In the genomic region with DNA sequence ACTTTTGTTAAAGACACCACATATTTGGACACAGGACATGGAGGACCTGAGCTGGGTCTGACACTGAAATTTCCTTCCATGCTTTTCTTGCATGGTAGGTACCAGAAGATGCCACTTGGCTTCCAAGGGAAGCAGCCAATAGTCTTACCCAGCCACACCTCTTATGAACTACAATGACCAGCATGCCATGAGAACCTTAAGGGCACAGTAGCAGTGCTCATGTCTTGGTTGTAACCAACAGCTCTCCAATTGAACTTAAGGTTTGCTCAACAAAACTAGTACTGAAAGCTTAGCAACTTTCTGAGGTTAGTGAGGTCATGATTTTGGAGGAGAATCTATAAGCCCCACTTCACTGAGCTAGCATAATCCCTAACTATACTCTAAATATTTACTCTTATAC, we compare ENCODE assay signal across 31 mouse cellular contexts.
"Had no signal": no experiment of that assay in that cellular context is flagged by ENCODE, and none has a peak within 500 bp of the region (broad histone marks: within the 10 kb centered on the region; RNA-seq: fewer than 3 reads in every experiment).

No protein-coding gene starts in this region.

- H3K27ac ChIP-seq: left cerebral cortex, adult 2 months; limb, embryonic 10.5 days; limb, embryonic 12.5 days; limb, embryonic 13.5 days; limb, embryonic 15.5 days; liver, embryonic 13.5 days; liver, embryonic 14.5 days; liver, embryonic 15.5 days; lung, embryonic 15.5 days; macrophage; midbrain, embryonic 10.5 days; midbrain, embryonic 12.5 days; midbrain, embryonic 15.5 days; neural tube, embryonic 12.5 days; neural tube, embryonic 13.5 days had no signal

- H3K9ac ChIP-seq: limb, embryonic 12.5 days; limb, embryonic 13.5 days; limb, embryonic 15.5 days; liver, embryonic 13.5 days; liver, embryonic 14.5 days; liver, embryonic 15.5 days; liver, postnatal 0 days; lung, embryonic 14.5 days; lung, embryonic 15.5 days; midbrain, embryonic 12.5 days; midbrain, embryonic 15.5 days; neural tube, embryonic 12.5 days; neural tube, embryonic 13.5 days had no signal

- H3K9me3 ChIP-seq: limb, embryonic 10.5 days; limb, embryonic 12.5 days; limb, embryonic 13.5 days; limb, embryonic 15.5 days; liver, embryonic 13.5 days; liver, embryonic 15.5 days; lung, embryonic 15.5 days; megakaryocyte, embryonic 14.5 days; midbrain, embryonic 10.5 days; midbrain, embryonic 12.5 days; midbrain, embryonic 15.5 days; neural tube, embryonic 12.5 days; neural tube, embryonic 13.5 days had no signal

- H3K4me2 ChIP-seq: limb, embryonic 12.5 days; limb, embryonic 13.5 days; limb, embryonic 15.5 days; liver, embryonic 11.5 days; liver, embryonic 13.5 days; liver, embryonic 15.5 days; lung, embryonic 14.5 days; lung, embryonic 15.5 days; midbrain, embryonic 12.5 days; midbrain, embryonic 15.5 days; neural tube, embryonic 12.5 days; neural tube, embryonic 13.5 days had no signal

- ATAC-seq: liver, postnatal 0 days; lung, postnatal 0 days; midbrain, embryonic 15.5 days; midbrain, embryonic 16.5 days had no signal

- H3K4me1 ChIP-seq: midbrain, embryonic 15.5 days had no signal

- H3K27me3 ChIP-seq: limb, embryonic 12.5 days; limb, embryonic 13.5 days; limb, embryonic 15.5 days; liver, embryonic 13.5 days; liver, embryonic 15.5 days; lung, embryonic 15.5 days; megakaryocyte, embryonic 14.5 days; midbrain, embryonic 12.5 days; midbrain, embryonic 15.5 days; neural tube, embryonic 12.5 days; neural tube, embryonic 13.5 days had no signal

- H3K4me3 ChIP-seq: left cerebral cortex, adult 2 months; limb, embryonic 10.5 days; limb, embryonic 12.5 days; limb, embryonic 13.5 days; limb, embryonic 15.5 days; liver, embryonic 13.5 days; liver, embryonic 15.5 days; lung, embryonic 15.5 days; megakaryocyte, embryonic 14.5 days; midbrain, embryonic 10.5 days; midbrain, embryonic 12.5 days; midbrain, embryonic 15.5 days; myocyte; neural tube, embryonic 12.5 days; neural tube, embryonic 13.5 days had no signal

- H3K36me3 ChIP-seq: limb, embryonic 10.5 days; limb, embryonic 12.5 days; limb, embryonic 13.5 days; limb, embryonic 15.5 days; liver, embryonic 13.5 days; liver, embryonic 15.5 days; lung, embryonic 15.5 days; midbrain, embryonic 10.5 days; midbrain, embryonic 12.5 days; midbrain, embryonic 15.5 days; neural tube, embryonic 12.5 days; neural tube, embryonic 13.5 days had no signal

- DNase-seq: left cerebral cortex, postnatal 4 days; liver; liver, embryonic 13.5 days; liver, postnatal 0 days; lung, adult 18-20 months; lung, adult 2 months; lung, embryonic 14.5 days; lung, postnatal 10 days; lung, postnatal 14 days; lung, postnatal 36 days; lung, postnatal 4 days; midbrain, embryonic 14.5 days had no signal
